Mouse (Mus musculus) liver, adult 2 months (tissue): ENCODE results near the gene Krtcap2. TPM values are rescaled to one million over a fixed set of nuclear protein-coding genes. Genes with fewer than 3 reads are reported as not detected.

Experiments
- DNase-seq: peaks from one replicate; pipeline ENCODE4 v3.0.0-alpha.2; 2011; ENCODE audit warnings: low read depth, low spot score; ENCODE audit errors: extremely low read depth
- H3K27ac ChIP-seq: fragments of 200-500 bp; replicated peaks from 2 replicates; pipeline ENCODE4 v1.5.1; 2012; ENCODE audit warnings: low read depth, mild to moderate bottlenecking, control low read depth, inconsistent platforms, low read length; ENCODE audit not compliant: insufficient read depth
- H3K27me3 ChIP-seq: fragments of 200-500 bp; 2 replicates; pipeline ENCODE4 v1.6.1; 2012; ENCODE audit warnings: mild to moderate bottlenecking, moderate library complexity, low read length, inconsistent platforms; ENCODE audit not compliant: control insufficient read depth, insufficient read depth
- H3K36me3 ChIP-seq: fragments of 200-500 bp; 2 replicates; pipeline ENCODE4 v1.6.1; 2012; ENCODE audit warnings: low read length, inconsistent platforms; ENCODE audit not compliant: control insufficient read depth, insufficient read depth
- H3K4me1 ChIP-seq: fragments of 200-500 bp; 2 replicates; pipeline ENCODE4 v1.6.1; 2011; ENCODE audit warnings: low read length; ENCODE audit not compliant: control insufficient read depth, insufficient read depth
- H3K4me3 ChIP-seq: fragments of 200-500 bp; 2 replicates; pipeline ENCODE4 v1.5.1; 2011; ENCODE audit warnings: low read depth, mild to moderate bottlenecking, control low read depth, low read length, moderate library complexity; ENCODE audit not compliant: insufficient read depth
- H3K79me2 ChIP-seq: fragments of 200-500 bp; 2 replicates; pipeline ENCODE4 v1.6.1; 2012; ENCODE audit warnings: inconsistent platforms, mild to moderate bottlenecking, low read length, moderate library complexity; ENCODE audit not compliant: control insufficient read depth, insufficient read depth
- H3K9ac ChIP-seq: fragments of 200-500 bp; 2 replicates; pipeline ENCODE4 v1.6.1; 2012; ENCODE audit warnings: low read depth, mild to moderate bottlenecking, control low read depth, inconsistent platforms, low read length
- CTCF ChIP-seq: fragments of 200-500 bp; IDR thresholded peaks from 2 replicates; pipeline ENCODE4 v1.5.1; 2011; ENCODE audit warnings: low read depth, low read length, control low read depth
- POLR2A ChIP-seq: fragments of 200-500 bp; IDR thresholded peaks from 2 replicates; pipeline ENCODE4 v1.6.1; 2011; ENCODE audit warnings: low read length, control low read depth; ENCODE audit not compliant: insufficient read depth; ENCODE audit errors: extremely low read depth
- WGBS: fragments of 180-500 bp; shearing (Covaris S2); methylation state at CpG from one replicate; pipeline ENCODE4 v1.1.7; 2018; 5-methylcytosine and 5-hydroxymethylcytosine counted together
- polyA plus RNA-seq: library from polyadenylated mRNA; depleted of rRNA; stranded (reverse); fragments of >200 nt; gene quantifications from 2 replicates; pipeline ENCODE4 v1.2.3, GENCODE M21; 2012
- total RNA-seq: library from RNA; depleted of rRNA; stranded (reverse); fragments of >200 nt; gene quantifications from 2 replicates; pipeline ENCODE4 v1.2.3, GENCODE M21; 2014

Krtcap2 gene
- total and polyA plus RNA-seq, 2 experiments: 45.1 to 197 TPM

- 96% methylated on average over 7 of the region's 7 CpGs for WGBS
- H3K27me3 ChIP-seq: no peaks in the 10 kb centered on the region
- no peak overlapping the region for H3K4me3 ChIP-seq
- H3K9ac ChIP-seq: no peak overlapping the region
- H3K27ac ChIP-seq: no peak overlapping the region
- TF ChIP-seq CTCF: no peak
- no peak for TF ChIP-seq POLR2A
- peaks cover 5% of the 10 kb centered on the region; the same call in 1 of the 2 replicates for H3K79me2 ChIP-seq
- DNase-seq: no peak
- H3K4me1 ChIP-seq: peaks cover 4% of the 10 kb centered on the region
- peaks cover 12% of the 10 kb centered on the region; the same call in 1 of the 2 replicates for H3K36me3 ChIP-seq
Observed at GRCm38 (mm10) chr3:89206079-89206478, 39.7 kb upstream of the Krtcap2 start.

- Histone ChIP-seq H3K27ac (no peak overlapping the region), H3K9ac (no peak overlapping the region), H3K36me3 (peaks cover 12% of the 10 kb centered on the region; the same call in 1 of the 2 replicates), H3K79me2 (peaks cover 5% of the 10 kb centered on the region; the same call in 1 of the 2 replicates), H3K4me3 (no peak overlapping the region), H3K27me3 (no peaks in the 10 kb centered on the region), H3K4me1 (peaks cover 4% of the 10 kb centered on the region)
- no peak for TF ChIP-seq POLR2A
- no peak for TF ChIP-seq CTCF
- no peak for DNase-seq
- 87% methylated on average over 2 of the region's 2 CpGs for WGBS
Observed at GRCm38 (mm10) chr3:89206695-89207094, 39.1 kb upstream of the Krtcap2 start.

- Histone ChIP-seq H3K27me3 (no peaks in the 10 kb centered on the region), H3K4me3 (no peak overlapping the region), H3K4me1 (peaks cover 3% of the 10 kb centered on the region), H3K27ac (no peak overlapping the region), H3K79me2 (peaks cover 3% of the 10 kb centered on the region; the same call in 1 of the 2 replicates), H3K9ac (no peak overlapping the region), H3K36me3 (peaks cover 12% of the 10 kb centered on the region; the same call in 1 of the 2 replicates)
- WGBS: 93% methylated on average over 13 of the region's 13 CpGs
- TF ChIP-seq POLR2A (no peak), CTCF (no peak)
- no peak for DNase-seq
Observed at GRCm38 (mm10) chr3:89208075-89208657, 37.6 kb upstream of the Krtcap2 start.

GRCm38 (mm10) chr3:89208736-89209135 is 37.0 kb upstream of the Krtcap2 start:
- 90% methylated on average over 6 of the region's 6 CpGs for WGBS
- no peak overlapping the region for H3K9ac ChIP-seq
- H3K79me2 ChIP-seq: no peaks in the 10 kb centered on the region
- H3K4me3 ChIP-seq: no peak overlapping the region
- no peaks in the 10 kb centered on the region for H3K4me1 ChIP-seq
- no peak overlapping the region for H3K27ac ChIP-seq
- H3K27me3 ChIP-seq: no peaks in the 10 kb centered on the region
- no peak for DNase-seq
- TF ChIP-seq POLR2A (no peak), CTCF (no peak)
- H3K36me3 ChIP-seq: peaks cover 12% of the 10 kb centered on the region; the same call in 1 of the 2 replicates

- Histone ChIP-seq H3K4me1 (no peaks in the 10 kb centered on the region; the same call in 1 of the 2 replicates), H3K36me3 (peaks cover 9% of the 10 kb centered on the region; the same call in 1 of the 2 replicates), H3K9ac (no peak overlapping the region), H3K79me2 (no peaks in the 10 kb centered on the region), H3K27ac (no peak overlapping the region), H3K4me3 (no peak overlapping the region), H3K27me3 (no peaks in the 10 kb centered on the region)
- TF ChIP-seq CTCF (no peak), POLR2A (no peak)
- WGBS: 95% methylated on average over 7 of the region's 7 CpGs
- DNase-seq: no peak
Observed at GRCm38 (mm10) chr3:89209731-89210130, 36.0 kb upstream of the Krtcap2 start.

GRCm38 (mm10) chr3:89210162-89210561 is 35.6 kb upstream of the Krtcap2 start:
- H3K27ac ChIP-seq: no peak overlapping the region

More at GRCm38 (mm10) chr3:89210162-89210561, 35.6 kb upstream of the Krtcap2 start:
- Histone ChIP-seq H3K27me3 (no peaks in the 10 kb centered on the region), H3K79me2 (no peaks in the 10 kb centered on the region), H3K9ac (no peak overlapping the region), H3K4me1 (no peaks in the 10 kb centered on the region; the same call in 1 of the 2 replicates), H3K36me3 (peaks cover 7% of the 10 kb centered on the region; the same call in 1 of the 2 replicates), H3K4me3 (no peak overlapping the region)
- WGBS: 52% methylated on average over 13 of the region's 13 CpGs
- no peak for TF ChIP-seq POLR2A
- no peak for TF ChIP-seq CTCF
- DNase-seq: peak; percentile 28
